Mouse (Mus musculus): ENCODE results near the gene Nphp4. TPM values are rescaled to one million over a fixed set of nuclear protein-coding genes. Genes with fewer than 3 reads are reported as not detected.

The Nphp4 gene
- polyA plus RNA-seq, 1 experiment from 2014 or later = 3.3 TPM

DNA sequence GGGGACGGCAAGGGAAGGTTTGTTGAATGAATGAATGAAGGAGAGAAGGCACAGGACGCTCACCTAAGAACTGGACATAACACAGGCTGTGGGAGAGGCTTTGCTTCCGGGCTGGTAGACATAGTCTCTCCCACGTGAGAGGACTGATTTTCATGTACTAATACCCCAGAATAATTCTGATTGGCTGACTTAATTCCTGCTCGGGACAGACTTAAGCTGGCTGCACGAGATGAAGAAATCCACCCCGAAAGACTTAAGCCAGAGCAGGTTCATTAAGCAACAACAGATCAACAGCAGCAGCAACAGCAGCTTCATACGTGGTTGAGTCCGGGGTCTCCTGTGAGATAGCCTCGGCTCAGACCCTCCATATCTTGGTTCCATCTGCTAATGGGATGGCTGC, 11.5 kb downstream of the Nphp4 start:
- 76% methylated on average over 10 of the region's 10 CpGs for WGBS
- Histone ChIP-seq H3K9me3 (no peaks in the 10 kb centered on the region), H3K27ac (no peak overlapping the region), H3K27me3 (no peaks in the 10 kb centered on the region), H3K36me3 (no peaks in the 10 kb centered on the region), H3K9ac (no peak overlapping the region), H3K4me1 (no peaks in the 10 kb centered on the region), H3K4me2 (no peak overlapping the region), H3K4me3 (no peak overlapping the region)
- ATAC-seq (ENCODE audit: borderline replicate concordance, extremely low read depth, low FRiP score, low TSS enrichment) = no peak

DNA sequence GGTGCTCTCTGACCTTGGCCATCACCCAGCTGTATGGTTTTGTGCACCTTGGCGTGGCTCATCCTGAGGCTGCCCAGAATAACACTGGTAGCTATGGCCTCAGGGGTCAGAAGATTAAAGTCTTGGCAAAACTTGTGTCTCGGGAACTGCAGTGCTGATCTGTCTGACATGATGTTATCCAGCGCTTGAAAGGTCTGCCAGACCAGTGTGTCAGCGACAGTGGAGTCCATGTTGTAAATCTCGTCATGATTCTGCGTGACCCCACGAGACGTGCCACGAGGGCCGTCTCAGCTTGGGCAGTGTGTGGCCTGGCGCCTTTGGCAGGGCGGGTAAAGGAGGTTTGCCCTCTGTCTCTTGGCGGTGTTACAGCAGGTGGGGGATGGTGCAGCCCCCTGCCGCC, 13.8 kb downstream of the Nphp4 start:
- no peak overlapping the region for H3K9ac ChIP-seq
- no peak overlapping the region for H3K4me3 ChIP-seq
- H3K4me2 ChIP-seq = no peak overlapping the region
- no peaks in the 10 kb centered on the region for H3K27me3 ChIP-seq
- 79% methylated on average over 14 of the region's 14 CpGs for WGBS
- no peaks in the 10 kb centered on the region for H3K4me1 ChIP-seq
- no peaks in the 10 kb centered on the region for H3K9me3 ChIP-seq
- ATAC-seq (ENCODE audit: borderline replicate concordance, extremely low read depth, low FRiP score, low TSS enrichment) = no peak
- H3K27ac ChIP-seq = no peak overlapping the region
- no peaks in the 10 kb centered on the region for H3K36me3 ChIP-seq

DNA sequence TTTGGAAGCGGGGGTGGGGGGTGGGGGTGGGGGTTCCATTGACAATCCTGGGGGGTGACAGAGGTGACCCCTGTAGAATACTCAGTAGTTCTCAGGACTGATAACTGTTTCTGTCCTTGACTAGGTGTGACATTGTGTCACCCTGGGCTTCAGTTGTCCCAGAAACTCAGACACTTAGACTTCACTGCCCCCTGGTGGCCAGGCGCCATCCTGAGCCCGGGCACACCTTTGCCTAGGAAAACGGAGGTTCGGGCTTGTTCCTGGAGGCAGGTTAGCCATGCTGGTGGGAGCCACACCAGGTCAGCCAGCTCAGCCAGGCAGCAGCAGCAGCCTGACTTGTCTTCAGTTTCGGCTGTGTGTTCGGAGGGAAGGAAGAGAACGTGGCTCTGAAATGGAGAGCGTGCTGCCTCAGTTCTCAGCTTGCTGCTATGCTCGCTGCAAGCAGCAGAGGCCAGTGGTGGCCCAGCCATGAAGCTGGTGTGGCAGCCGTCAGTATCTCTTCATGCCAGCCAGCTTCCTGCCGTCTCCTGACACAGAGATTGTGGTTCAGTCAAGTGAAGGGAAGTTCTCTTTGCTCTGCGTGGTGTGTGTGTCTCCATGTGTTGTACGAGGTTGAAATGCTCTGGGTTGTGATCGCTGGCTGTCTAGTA, 14.9 kb downstream of the Nphp4 start:
- no peaks in the 10 kb centered on the region for H3K4me1 ChIP-seq
- H3K36me3 ChIP-seq = no peaks in the 10 kb centered on the region
- no peak overlapping the region for H3K4me2 ChIP-seq
- H3K4me3 ChIP-seq = no peak overlapping the region
- no peak for ATAC-seq (ENCODE audit: borderline replicate concordance, extremely low read depth, low FRiP score, low TSS enrichment)
- H3K27me3 ChIP-seq = no peaks in the 10 kb centered on the region
- no peaks in the 10 kb centered on the region for H3K9me3 ChIP-seq
- no peak overlapping the region for H3K27ac ChIP-seq
- 53% methylated on average over 15 of the region's 15 CpGs for WGBS
- H3K9ac ChIP-seq = no peak overlapping the region

DNA sequence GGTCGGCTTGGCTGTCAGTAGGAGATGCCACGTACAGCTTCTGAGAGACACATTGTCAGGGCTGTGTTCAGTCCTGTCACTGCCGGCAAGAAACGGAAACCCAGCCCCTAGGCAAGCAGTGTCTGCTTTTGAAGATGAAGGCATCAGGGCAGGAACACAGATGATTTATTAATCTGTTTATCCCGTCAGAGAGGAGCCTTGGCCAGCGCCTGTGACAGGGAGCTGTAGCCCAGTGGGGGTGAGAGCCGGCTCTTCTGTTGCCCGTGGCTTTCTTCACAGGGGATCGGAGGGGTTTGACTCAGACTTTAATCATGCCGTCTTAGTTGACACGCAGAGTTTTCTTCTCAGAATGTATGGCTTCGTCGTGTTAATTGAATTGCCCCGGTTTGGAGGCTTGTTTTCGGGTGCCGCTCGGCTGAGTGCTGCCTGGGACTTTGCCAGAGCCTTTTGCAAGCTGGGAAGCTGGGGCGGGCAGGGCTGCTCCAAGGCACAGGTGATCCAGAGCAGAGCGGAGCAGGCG, 17.9 kb downstream of the Nphp4 start:
- H3K9me3 ChIP-seq = no peaks in the 10 kb centered on the region
- ATAC-seq (ENCODE audit: borderline replicate concordance, extremely low read depth, low FRiP score, low TSS enrichment) = no peak
- WGBS = 27% methylated on average over 20 of the region's 20 CpGs
- no peak overlapping the region for H3K27ac ChIP-seq
- H3K4me1 ChIP-seq = no peaks in the 10 kb centered on the region
- H3K36me3 ChIP-seq = peaks cover 10% of the 10 kb centered on the region; the same call in 1 of the 2 replicates
- no peaks in the 10 kb centered on the region for H3K27me3 ChIP-seq
- no peak overlapping the region for H3K9ac ChIP-seq
- H3K4me3 ChIP-seq = no peak overlapping the region
- no peak overlapping the region for H3K4me2 ChIP-seq

DNA sequence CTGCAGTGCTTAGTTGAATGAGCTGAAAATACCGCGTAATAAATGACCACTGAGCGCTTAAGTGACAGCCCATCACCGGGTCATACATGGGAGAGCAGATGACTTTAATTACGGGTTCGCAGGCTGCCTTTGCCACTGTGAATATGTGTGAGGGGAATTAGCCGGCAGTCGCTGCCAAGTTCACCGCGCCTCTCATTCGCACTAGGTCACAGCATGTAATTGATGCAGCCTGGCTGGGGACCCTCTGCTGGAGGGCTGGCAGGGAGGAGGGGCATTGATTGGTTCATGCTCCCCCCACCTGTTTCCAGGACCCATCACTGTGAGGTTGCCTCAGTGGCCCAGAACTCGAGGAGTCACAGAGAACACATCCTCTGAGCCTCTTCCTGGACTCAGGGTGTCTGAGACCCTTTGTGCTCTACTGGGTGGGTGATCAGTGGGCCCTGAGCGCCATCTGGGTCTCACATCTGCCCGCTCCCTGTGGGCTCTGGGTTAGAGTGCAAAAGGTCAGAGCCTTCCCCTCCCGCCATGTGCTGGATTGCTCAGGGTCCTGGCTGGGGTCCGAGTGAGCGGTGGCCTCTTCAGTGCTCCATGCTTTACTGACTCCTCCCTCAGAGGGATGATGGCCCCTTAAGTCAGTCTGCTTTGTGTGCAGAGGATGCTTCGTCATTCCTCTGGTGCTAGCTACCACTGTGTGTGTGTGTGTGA, 35.9 kb downstream of the Nphp4 start:
- Histone ChIP-seq H3K9ac (no peak overlapping the region), H3K27me3 (no peaks in the 10 kb centered on the region), H3K36me3 (no peaks in the 10 kb centered on the region), H3K4me3 (no peak overlapping the region), H3K4me1 (no peaks in the 10 kb centered on the region), H3K27ac (no peak overlapping the region), H3K9me3 (no peaks in the 10 kb centered on the region), H3K4me2 (no peak overlapping the region)
- no peak for ATAC-seq (ENCODE audit: borderline replicate concordance, extremely low read depth, low FRiP score, low TSS enrichment)
- 73% methylated on average over 18 of the region's 18 CpGs for WGBS

DNA sequence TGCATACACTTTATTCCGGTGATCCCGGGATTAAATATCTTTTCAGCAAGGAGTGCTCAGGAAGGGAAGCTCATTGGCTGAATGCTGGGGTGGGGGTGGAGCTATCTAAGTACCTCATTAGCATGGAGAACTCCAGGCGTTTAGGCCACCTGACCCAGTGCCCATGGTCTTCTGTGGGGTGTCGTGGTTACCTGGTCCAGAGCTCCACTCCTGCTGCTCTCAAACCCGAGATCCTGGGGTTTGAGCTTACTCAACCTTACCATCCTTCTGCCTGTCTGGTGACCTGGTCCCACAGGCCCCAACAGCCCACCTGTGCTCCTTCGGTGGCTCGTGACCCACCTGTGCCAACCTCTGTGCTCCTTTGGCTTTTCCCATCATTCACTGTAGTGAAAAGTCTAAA, 38.4 kb downstream of the Nphp4 start:
- no peak for ATAC-seq (ENCODE audit: borderline replicate concordance, extremely low read depth, low FRiP score, low TSS enrichment)
- WGBS = 63% methylated on average over 7 of the region's 7 CpGs

DNA sequence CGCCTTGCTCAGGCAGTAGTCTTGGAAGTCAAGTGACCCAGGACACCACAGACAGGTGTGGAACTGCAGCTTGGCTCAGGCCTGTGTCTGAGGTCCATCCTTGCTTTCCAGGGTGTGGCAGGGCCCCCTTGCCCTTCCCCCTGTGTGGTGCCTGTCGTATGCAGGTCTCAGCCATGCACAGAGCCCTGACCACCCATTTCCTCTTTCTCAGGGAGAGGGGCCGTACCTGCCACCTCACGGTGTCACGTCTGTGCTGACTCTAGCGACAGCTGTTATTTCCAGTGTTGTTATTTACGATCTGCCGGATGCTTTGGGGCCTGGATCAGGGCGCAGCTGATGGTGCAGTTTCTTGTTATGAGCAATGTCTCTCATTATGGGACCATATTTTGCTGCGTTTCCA, 42.6 kb downstream of the Nphp4 start:
- Histone ChIP-seq H3K9ac (no peak overlapping the region), H3K4me2 (no peak overlapping the region), H3K27ac (no peak overlapping the region), H3K9me3 (no peaks in the 10 kb centered on the region), H3K36me3 (no peaks in the 10 kb centered on the region), H3K4me1 (no peaks in the 10 kb centered on the region), H3K27me3 (no peaks in the 10 kb centered on the region), H3K4me3 (no peak overlapping the region)
- WGBS = 71% methylated on average over 10 of the region's 10 CpGs
- ATAC-seq (ENCODE audit: borderline replicate concordance, extremely low read depth, low FRiP score, low TSS enrichment) = no peak

More for the DNA sequence above, 38.4 kb downstream of the Nphp4 start:
- no peak overlapping the region for H3K4me2 ChIP-seq
- H3K9me3 ChIP-seq = no peaks in the 10 kb centered on the region
- no peak overlapping the region for H3K4me3 ChIP-seq
- no peak overlapping the region for H3K9ac ChIP-seq
- H3K27ac ChIP-seq = no peak overlapping the region
- no peaks in the 10 kb centered on the region for H3K36me3 ChIP-seq
- H3K4me1 ChIP-seq = no peaks in the 10 kb centered on the region
- no peaks in the 10 kb centered on the region for H3K27me3 ChIP-seq

DNA sequence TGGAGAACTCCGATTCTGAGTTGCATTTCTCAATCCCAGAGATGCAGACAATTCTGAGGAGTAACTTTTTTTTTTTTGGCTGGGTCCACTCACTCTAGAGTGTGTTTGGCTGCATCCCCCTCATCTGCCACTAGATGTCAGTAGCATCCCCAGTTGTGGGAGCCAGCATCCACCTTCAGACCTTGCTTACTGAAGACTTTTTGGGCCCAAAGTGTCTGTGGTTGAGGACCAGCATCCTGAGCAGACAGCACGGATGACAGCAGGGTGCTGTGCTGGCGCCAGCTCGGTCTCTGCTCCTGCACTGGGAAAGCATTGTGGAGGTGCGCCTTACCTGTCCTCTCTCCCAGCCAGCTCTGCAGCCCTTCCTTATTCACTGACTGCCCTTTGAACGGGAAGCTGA, 43.6 kb downstream of the Nphp4 start:
- Histone ChIP-seq H3K27ac (no peak overlapping the region), H3K4me3 (no peak overlapping the region), H3K27me3 (no peaks in the 10 kb centered on the region), H3K9ac (no peak overlapping the region), H3K4me1 (no peaks in the 10 kb centered on the region), H3K4me2 (no peak overlapping the region), H3K9me3 (no peaks in the 10 kb centered on the region), H3K36me3 (no peaks in the 10 kb centered on the region)
- WGBS = 23% methylated on average over 6 of the region's 6 CpGs
- ATAC-seq (ENCODE audit: borderline replicate concordance, extremely low read depth, low FRiP score, low TSS enrichment) = no peak

DNA sequence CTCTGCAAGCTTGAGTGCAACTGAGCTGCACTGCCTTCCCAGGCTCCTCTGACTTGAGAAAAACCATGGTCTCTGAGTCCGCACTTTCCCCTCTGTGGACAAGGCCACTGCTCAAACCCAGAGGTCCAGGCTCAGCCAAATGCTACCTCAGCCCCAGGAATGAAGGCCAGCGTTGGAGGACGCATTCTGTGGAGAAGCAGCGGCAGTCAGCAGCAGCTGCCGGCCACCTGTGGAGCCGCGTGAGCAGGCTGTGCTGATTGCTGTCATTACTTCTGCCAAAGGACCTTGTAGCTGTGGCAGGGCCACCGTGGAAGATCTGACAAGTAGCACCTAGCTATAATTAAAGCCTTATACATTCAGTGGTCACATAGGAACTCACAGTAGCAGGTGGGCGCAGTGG, 56.4 kb downstream of the Nphp4 start:
- Histone ChIP-seq H3K27ac (no peak overlapping the region), H3K4me3 (no peak overlapping the region), H3K36me3 (no peaks in the 10 kb centered on the region), H3K4me1 (no peaks in the 10 kb centered on the region), H3K9me3 (no peaks in the 10 kb centered on the region), H3K9ac (no peak overlapping the region), H3K27me3 (no peaks in the 10 kb centered on the region), H3K4me2 (no peak overlapping the region)
- ATAC-seq (ENCODE audit: borderline replicate concordance, extremely low read depth, low FRiP score, low TSS enrichment) = no peak
- WGBS = 55% methylated on average over 9 of the region's 9 CpGs

DNA sequence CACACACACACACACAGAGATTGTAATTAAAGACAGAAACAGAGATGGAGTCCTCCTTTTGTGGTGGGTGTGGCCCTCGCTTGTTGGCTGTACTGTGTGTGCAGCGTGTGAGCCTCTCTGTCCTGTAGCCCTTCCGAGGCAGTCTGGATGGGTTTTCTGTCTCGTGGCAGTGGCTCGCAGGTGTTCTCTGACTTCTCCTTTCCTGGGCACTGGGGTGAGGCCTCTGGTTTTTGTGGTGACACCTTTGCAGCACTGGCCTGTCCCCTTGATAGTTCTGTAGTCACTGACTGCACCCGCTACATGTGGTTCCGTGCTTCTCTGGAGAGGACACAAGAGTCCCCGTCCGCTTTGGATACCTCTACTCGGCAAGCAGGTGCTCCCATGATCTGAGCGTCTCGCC, 63.2 kb downstream of the Nphp4 start:
- WGBS = 89% methylated on average over 12 of the region's 12 CpGs
- H3K9me3 ChIP-seq = no peaks in the 10 kb centered on the region
- no peak overlapping the region for H3K4me3 ChIP-seq
- no peak for ATAC-seq (ENCODE audit: borderline replicate concordance, extremely low read depth, low FRiP score, low TSS enrichment)
- H3K4me1 ChIP-seq = no peaks in the 10 kb centered on the region
- no peaks in the 10 kb centered on the region for H3K36me3 ChIP-seq
- H3K27ac ChIP-seq = no peak overlapping the region
- H3K27me3 ChIP-seq = no peaks in the 10 kb centered on the region
- no peak overlapping the region for H3K9ac ChIP-seq
- H3K4me2 ChIP-seq = no peak overlapping the region

DNA sequence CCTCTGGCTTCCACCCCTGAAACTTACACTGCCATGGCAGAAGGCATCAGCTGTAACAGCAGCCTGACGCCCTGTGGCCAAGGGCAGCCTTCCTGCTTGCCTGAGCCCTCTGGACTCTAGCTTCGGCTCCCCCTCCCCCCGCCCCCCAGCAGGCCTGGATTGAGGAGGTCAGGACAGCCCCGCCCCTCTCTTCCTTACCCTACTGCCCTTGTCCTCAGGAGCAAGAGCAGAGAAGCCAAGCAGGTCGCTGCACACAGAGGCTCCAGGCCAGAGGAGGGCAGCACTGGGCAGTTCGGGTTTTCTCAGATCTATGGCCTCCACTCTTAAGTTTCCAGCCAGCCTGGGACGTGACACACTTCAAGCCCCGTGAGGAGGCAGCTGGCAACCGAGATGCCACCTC, 64.7 kb downstream of the Nphp4 start:
- Histone ChIP-seq H3K4me2 (no peak overlapping the region), H3K9ac (no peak overlapping the region), H3K36me3 (no peaks in the 10 kb centered on the region), H3K27ac (no peak overlapping the region), H3K4me3 (no peak overlapping the region), H3K4me1 (no peaks in the 10 kb centered on the region), H3K27me3 (no peaks in the 10 kb centered on the region), H3K9me3 (no peaks in the 10 kb centered on the region)
- 15% methylated on average over 9 of the region's 9 CpGs for WGBS
- no peak for ATAC-seq (ENCODE audit: borderline replicate concordance, extremely low read depth, low FRiP score, low TSS enrichment)

DNA sequence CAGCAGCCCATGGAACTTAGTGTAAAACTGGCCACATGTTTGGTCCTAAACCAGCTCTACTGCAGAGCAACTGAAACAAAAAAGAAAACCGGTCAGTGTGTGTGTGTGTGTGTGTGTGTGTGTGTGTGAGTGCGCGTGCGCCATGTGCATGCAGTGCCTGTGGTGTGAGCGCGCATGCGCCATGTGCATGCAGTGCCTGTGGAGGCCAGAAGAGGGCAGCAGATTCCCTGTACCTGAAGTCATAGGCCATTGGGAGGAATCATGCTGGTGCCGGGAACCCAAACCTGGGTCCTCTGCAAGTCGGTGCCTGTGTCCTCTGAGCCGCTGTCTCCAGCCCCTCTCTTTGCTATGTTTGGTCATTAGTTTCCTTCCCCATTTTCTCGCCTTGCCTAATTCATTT, 65.9 kb downstream of the Nphp4 start:
- WGBS = 97% methylated on average over 11 of the region's 11 CpGs
- Histone ChIP-seq H3K4me2 (no peak overlapping the region), H3K4me3 (no peak overlapping the region), H3K9ac (no peak overlapping the region), H3K4me1 (no peaks in the 10 kb centered on the region), H3K9me3 (no peaks in the 10 kb centered on the region), H3K27ac (no peak overlapping the region), H3K36me3 (no peaks in the 10 kb centered on the region), H3K27me3 (no peaks in the 10 kb centered on the region)
- ATAC-seq (ENCODE audit: borderline replicate concordance, extremely low read depth, low FRiP score, low TSS enrichment) = no peak

Data from lung, embryonic 15.5 days (tissue).